Mouse (Mus musculus) ES-E14 (cell line): ENCODE results near the gene Pcmt1. TPM values are rescaled to one million over a fixed set of nuclear protein-coding genes. Genes with fewer than 3 reads are reported as not detected.

Source experiments
- DNase-seq: peaks from one replicate; pipeline ENCODE4 v3.0.0-alpha.2; 2013; ENCODE audit warnings: low read depth, low spot score
- H3K27ac ChIP-seq: 2 replicates; pipeline ENCODE4 v1.5.1; 2012; ENCODE audit warnings: low read depth, mild to moderate bottlenecking, low read length, moderate library complexity, mixed read lengths; ENCODE audit not compliant: poor library complexity, insufficient read depth, severe bottlenecking
- H3K36me3 ChIP-seq: 2 replicates; pipeline ENCODE4 v1.6.1; 2012; ENCODE audit warnings: mild to moderate bottlenecking, low read length, moderate library complexity, mixed read lengths; ENCODE audit not compliant: control insufficient read depth, poor library complexity, insufficient read depth, severe bottlenecking
- H3K4me1 ChIP-seq, 2 experiments: fragments of 150-350 bp in 1 of 2; sonication (generic) in 1 of 2; 2 replicates each; pipeline ENCODE4 v1.6.1; 2012; ENCODE audit warnings: low read length in 2 of 2, mild to moderate bottlenecking in 1 of 2, mixed read lengths in 1 of 2; ENCODE audit not compliant: control insufficient read depth in 2 of 2, insufficient read depth in 2 of 2, poor library complexity in 1 of 2
- H3K4me3 ChIP-seq, 2 experiments: fragments of 150-350 bp in 1 of 2; sonication (generic) in 1 of 2; 2 replicates each; pipeline ENCODE4 v1.5.1; 2012; ENCODE audit warnings: low read length in 2 of 2, low read depth in 1 of 2, mild to moderate bottlenecking in 1 of 2, mixed read lengths in 1 of 2; ENCODE audit not compliant: insufficient read depth in 1 of 2, poor library complexity in 1 of 2, severe bottlenecking in 1 of 2
- H3K9ac ChIP-seq: 2 replicates; pipeline ENCODE4 v1.6.1; 2012; ENCODE audit warnings: low read depth, mild to moderate bottlenecking, low read length, mixed read lengths; ENCODE audit not compliant: poor library complexity, insufficient read depth, severe bottlenecking
- H3K9me3 ChIP-seq: fragments of 150-350 bp; sonication (generic); 2 replicates; pipeline ENCODE4 v1.6.1; 2012; ENCODE audit warnings: low read depth, mild to moderate bottlenecking, low read length; ENCODE audit not compliant: control insufficient read depth, insufficient read depth
- CHD2 ChIP-seq: IDR thresholded peaks from 2 replicates; pipeline ENCODE4 v1.6.1; 2014; ENCODE audit warnings: mild to moderate bottlenecking, low read depth, low read length, inconsistent platforms
- HCFC1 ChIP-seq: IDR thresholded peaks from 2 replicates; pipeline ENCODE4 v1.6.1; 2012; ENCODE audit warnings: low read length, inconsistent platforms, borderline replicate concordance; ENCODE audit not compliant: insufficient read depth
- MAFK ChIP-seq: IDR thresholded peaks from 2 replicates; pipeline ENCODE4 v1.6.1; 2014; ENCODE audit warnings: mild to moderate bottlenecking, low read depth, low read length, inconsistent platforms; ENCODE audit not compliant: insufficient read depth
- ZC3H11A ChIP-seq: IDR thresholded peaks from 2 replicates; pipeline ENCODE4 v1.6.1; 2012; ENCODE audit warnings: low read depth, mild to moderate bottlenecking, inconsistent platforms, low read length, borderline replicate concordance
- ZNF384 ChIP-seq: IDR thresholded peaks from 2 replicates; pipeline ENCODE4 v1.6.1; 2012; ENCODE audit warnings: low read depth, low read length, inconsistent platforms
- in situ Hi-C, 2 experiments: fragments of 600-800 bp; cut with MboI; formaldehyde crosslinking; loops; one replicate each; pipeline ENCODE4 v1.15.1; 2025; ENCODE audit warnings: low sequenced_read_pairs in 2 of 2, inconsistent platforms in 1 of 2; ENCODE audit not compliant: unreplicated experiment in 2 of 2
- total RNA-seq: library from RNA; depleted of rRNA; stranded (reverse); fragments of 300-350 nt; gene quantifications from 2 replicates; pipeline ENCODE4 v1.2.3, GENCODE M21; 2012

Gene Pcmt1
- total RNA-seq, 1 experiment: 118 TPM

GRCm38 (mm10) chr10:7605168-7605567 lies 75.8 kb downstream of the Pcmt1 start:
- DNase-seq: no peak
- no peak for TF ChIP-seq CHD2
- TF ChIP-seq HCFC1: no peak
- H3K9ac ChIP-seq: no peak overlapping the region
- no peaks in the 10 kb centered on the region for H3K9me3 ChIP-seq
- peaks cover 22% of the 10 kb centered on the region for H3K36me3 ChIP-seq
- H3K4me1 ChIP-seq: peaks cover 0 to 7% of the 10 kb centered on the region in 2 experiments; a peak in 1 of 4 replicates
- H3K27ac ChIP-seq: no peak overlapping the region
- H3K4me3 ChIP-seq: no peak overlapping the region
- in situ Hi-C loops: no loop called here

- TF ChIP-seq ZC3H11A (peak; percentile 27; the same call in 1 of the 2 replicates), MAFK (0 out of 2 replicates have a peak, but pooled peaks have one; percentile 4), CHD2 (no peak), ZNF384 (no peak)
- no peak for DNase-seq
- H3K36me3 ChIP-seq: peaks cover 14% of the 10 kb centered on the region; the same call in 1 of the 2 replicates
- no peak overlapping the region for H3K9ac ChIP-seq
- H3K9me3 ChIP-seq: no peaks in the 10 kb centered on the region
- in situ Hi-C loops: no loop called here
- H3K27ac ChIP-seq: no peak overlapping the region
- peaks cover 0 to 2% of the 10 kb centered on the region in 2 experiments; a peak in 1 of 4 replicates for H3K4me1 ChIP-seq
- H3K4me3 ChIP-seq: no peak overlapping the region
These were observed 80.3 kb downstream of the Pcmt1 start for GRCm38 (mm10) chr10:7600647-7601046.

GRCm38 (mm10) chr10:7598177-7598576 lies 82.8 kb downstream of the Pcmt1 start:
- DNase-seq: no peak
- Histone ChIP-seq H3K4me1 (peaks cover 0 to 2% of the 10 kb centered on the region in 2 experiments; a peak in 1 of 4 replicates), H3K27ac (no peak overlapping the region), H3K36me3 (peaks cover 11% of the 10 kb centered on the region; the same call in 1 of the 2 replicates), H3K4me3 (no peak overlapping the region), H3K9ac (no peak overlapping the region), H3K9me3 (no peaks in the 10 kb centered on the region)
- in situ Hi-C loops: no loop called here
- TF ChIP-seq ZC3H11A: no peak
- no peak for TF ChIP-seq HCFC1
- TF ChIP-seq MAFK: no peak
- TF ChIP-seq CHD2: no peak
- no peak for TF ChIP-seq ZNF384

- H3K9me3 ChIP-seq: no peaks in the 10 kb centered on the region
- H3K36me3 ChIP-seq: peaks cover 6% of the 10 kb centered on the region; the same call in 1 of the 2 replicates
- no peak overlapping the region for H3K4me3 ChIP-seq
- in situ Hi-C loops: no loop called here
- no peak for DNase-seq
- H3K27ac ChIP-seq: no peak overlapping the region
- TF ChIP-seq ZNF384: no peak
- TF ChIP-seq CHD2: no peak
- TF ChIP-seq MAFK: no peak
- no peak for TF ChIP-seq HCFC1
- no peak for TF ChIP-seq ZC3H11A
- H3K9ac ChIP-seq: no peak overlapping the region
- H3K4me1 ChIP-seq: peaks cover 2 to 3% of the 10 kb centered on the region in 2 experiments; a peak in 2 of 4 replicates
These were observed 84.7 kb downstream of the Pcmt1 start for GRCm38 (mm10) chr10:7596251-7596650.

- H3K36me3 ChIP-seq: peaks cover 5% of the 10 kb centered on the region; the same call in 1 of the 2 replicates
- TF ChIP-seq ZNF384 (no peak), HCFC1 (no peak), CHD2 (no peak)
- peaks cover 0 to 5% of the 10 kb centered on the region in 2 experiments; a peak in 1 of 4 replicates for H3K4me1 ChIP-seq
- no peaks in the 10 kb centered on the region for H3K9me3 ChIP-seq
- in situ Hi-C loops: no loop called here
- no peak for DNase-seq
- H3K4me3 ChIP-seq: no peak overlapping the region
- H3K9ac ChIP-seq: no peak overlapping the region
- no peak overlapping the region for H3K27ac ChIP-seq
These were observed 86.1 kb downstream of the Pcmt1 start for GRCm38 (mm10) chr10:7594797-7595196.
